Mouse (Mus musculus) embryonic facial prominence, embryonic 13.5 days (tissue): ENCODE measurements around the gene Zfp185. TPM values are rescaled to one million over a fixed set of nuclear protein-coding genes. Genes with fewer than 3 reads are reported as not detected.
"Not testable (repeated sequence)": the region's sequence is repeated elsewhere in the genome, so short reads cannot be mapped to it uniquely, and the experiment has no call there.

Experiments
- ATAC-seq: fragments of 200-750 bp; cut with Nextera tagmentation; 2 replicates; pipeline ENCODE4 v1.8.0; 2017; ENCODE audit warnings: low read depth; ENCODE audit not compliant: insufficient number of reproducible peaks, insufficient read depth, low FRiP score, low TSS enrichment
- H3K27ac ChIP-seq: fragments of 300-500 bp; sonication (generic); 2 replicates; pipeline ENCODE4 v1.5.1; 2015; ENCODE audit warnings: moderate library complexity, mild to moderate bottlenecking, inconsistent platforms
- H3K27me3 ChIP-seq: fragments of 300-500 bp; sonication (generic); 2 replicates; pipeline ENCODE4 v1.6.1; 2015; ENCODE audit warnings: mild to moderate bottlenecking, inconsistent platforms
- H3K36me3 ChIP-seq: fragments of 300-500 bp; sonication (generic); 2 replicates; pipeline ENCODE4 v1.6.1; 2015; ENCODE audit warnings: mild to moderate bottlenecking, inconsistent platforms
- H3K4me1 ChIP-seq: fragments of 300-500 bp; sonication (generic); 2 replicates; pipeline ENCODE4 v1.6.1; 2015; ENCODE audit warnings: inconsistent platforms
- H3K4me2 ChIP-seq: fragments of 300-500 bp; sonication (generic); 2 replicates; pipeline ENCODE4 v1.6.1; 2015; ENCODE audit warnings: moderate library complexity, mild to moderate bottlenecking, inconsistent platforms
- H3K4me3 ChIP-seq: fragments of 300-500 bp; sonication (generic); 2 replicates; pipeline ENCODE4 v1.5.1; 2015; ENCODE audit warnings: mild to moderate bottlenecking, inconsistent platforms
- H3K9ac ChIP-seq: fragments of 300-500 bp; sonication (generic); 2 replicates; pipeline ENCODE4 v1.6.1; 2015; ENCODE audit warnings: mild to moderate bottlenecking, inconsistent platforms
- H3K9me3 ChIP-seq: fragments of 300-500 bp; sonication (generic); 2 replicates; pipeline ENCODE4 v1.6.1; 2016; ENCODE audit warnings: inconsistent platforms
- WGBS: fragments of 180-500 bp; shearing (Covaris S2); methylation state at CpG from one replicate; pipeline ENCODE4 v1.1.7; 2015; ENCODE audit warnings: mixed read lengths; 5-methylcytosine and 5-hydroxymethylcytosine counted together
- microRNA counts: library from miRNA; unstranded; fragments of <30 nt; microRNA quantifications from one replicate; lab custom pipeline; 2016
- microRNA-seq: library from miRNA; unstranded; fragments of <30 nt; microRNA quantifications from one replicate; pipeline ENCODE4, GENCODE M21; 2016
- polyA plus RNA-seq: library from polyadenylated mRNA; unstranded; fragments of >200 nt; fragmentation: Nextera tagmentation; extraction: Ambion mirVana; gene quantifications from 2 replicates; pipeline ENCODE4 v1.2.1, GENCODE M21; 2015

The Zfp185 gene
- polyA plus RNA-seq, 1 experiment from 2014 or later: 15.0 TPM

DNA sequence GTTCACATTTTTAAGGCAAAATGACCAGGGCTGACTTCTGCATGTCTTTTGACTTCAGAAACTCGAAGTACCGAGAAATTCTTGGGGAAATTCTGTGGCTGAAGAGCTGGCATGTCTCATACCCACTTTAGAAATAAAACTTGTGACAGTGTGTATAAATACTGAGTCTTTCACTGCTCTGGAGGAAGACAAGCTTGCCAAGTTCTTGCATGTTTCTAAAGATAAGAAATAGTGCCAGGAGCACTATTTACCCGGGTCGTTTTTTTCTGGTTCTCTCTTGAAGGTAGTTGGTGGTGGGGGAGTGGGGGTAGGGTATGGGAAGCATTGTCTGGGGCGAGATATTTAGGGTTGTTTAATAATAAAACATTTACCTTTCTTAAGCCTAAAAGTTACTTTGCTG, 75.2 kb downstream of the Zfp185 start:
- Histone ChIP-seq H3K36me3 (no peaks in the 10 kb centered on the region), H3K4me1 (no peaks in the 10 kb centered on the region), H3K9ac (no peak overlapping the region), H3K4me2 (no peak overlapping the region), H3K9me3 (no peaks in the 10 kb centered on the region), H3K4me3 (no peak overlapping the region), H3K27ac (no peak overlapping the region), H3K27me3 (peaks cover 12% of the 10 kb centered on the region; the same call in 1 of the 2 replicates)
- 44% methylated on average over 5 of the region's 5 CpGs for WGBS
- ATAC-seq: no peak

DNA sequence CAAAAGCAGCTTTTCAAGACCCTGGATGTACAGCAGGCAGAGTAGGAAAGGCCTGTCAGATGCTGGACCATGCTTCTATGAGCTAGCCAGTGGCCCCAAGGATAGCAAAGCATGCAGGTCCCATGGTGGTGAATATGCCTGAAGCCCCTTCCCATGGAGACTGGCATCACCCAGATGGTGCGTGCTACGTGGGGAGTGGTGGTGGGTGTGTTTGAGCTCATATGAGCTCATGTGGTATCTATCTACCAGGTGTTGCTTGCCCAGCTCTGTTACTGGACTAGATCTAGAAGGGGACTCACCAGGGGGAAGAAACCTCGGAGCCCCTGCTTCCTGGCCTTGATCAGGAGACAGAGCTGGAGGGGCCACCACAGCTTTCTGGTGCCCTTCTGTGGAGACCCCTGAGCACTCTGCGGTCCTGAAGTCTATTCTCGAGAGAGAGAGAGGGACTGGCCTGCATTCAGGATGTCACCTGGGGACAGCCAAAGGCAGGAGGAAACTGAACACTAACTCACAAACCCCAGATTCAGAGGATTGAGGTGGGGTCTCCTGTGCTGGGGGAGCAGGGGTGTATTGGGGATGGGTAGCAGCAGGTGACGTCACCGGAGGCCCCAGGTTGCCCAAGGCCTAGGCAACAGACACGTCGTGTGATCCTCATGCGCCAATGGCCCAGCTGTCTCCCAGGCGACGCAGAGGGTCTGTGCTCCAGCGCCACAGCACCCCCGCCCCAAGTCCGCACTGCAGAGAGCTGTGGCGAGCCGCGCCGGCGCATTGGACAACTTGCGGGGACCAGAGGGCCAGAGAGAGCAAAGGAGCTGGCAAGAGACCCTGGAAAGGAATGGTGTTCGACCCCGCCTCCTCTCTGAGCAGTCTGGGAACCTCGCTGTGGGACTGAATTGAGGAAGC, 76.6 kb downstream of the Zfp185 start:
- Histone ChIP-seq H3K27me3 (peaks cover 18% of the 10 kb centered on the region; the same call in 1 of the 2 replicates), H3K4me1 (no peaks in the 10 kb centered on the region), H3K4me3 (peak overlapping the region; percentile 31), H3K36me3 (no peaks in the 10 kb centered on the region), H3K27ac (no peak overlapping the region), H3K4me2 (peak overlapping the region; percentile 56), H3K9ac (peak overlapping the region; percentile 55; the same call in 1 of the 2 replicates), H3K9me3 (no peaks in the 10 kb centered on the region)
- no peak; the same call in 1 of the 2 replicates for ATAC-seq
- WGBS: 36% methylated on average over 24 of the region's 24 CpGs

DNA sequence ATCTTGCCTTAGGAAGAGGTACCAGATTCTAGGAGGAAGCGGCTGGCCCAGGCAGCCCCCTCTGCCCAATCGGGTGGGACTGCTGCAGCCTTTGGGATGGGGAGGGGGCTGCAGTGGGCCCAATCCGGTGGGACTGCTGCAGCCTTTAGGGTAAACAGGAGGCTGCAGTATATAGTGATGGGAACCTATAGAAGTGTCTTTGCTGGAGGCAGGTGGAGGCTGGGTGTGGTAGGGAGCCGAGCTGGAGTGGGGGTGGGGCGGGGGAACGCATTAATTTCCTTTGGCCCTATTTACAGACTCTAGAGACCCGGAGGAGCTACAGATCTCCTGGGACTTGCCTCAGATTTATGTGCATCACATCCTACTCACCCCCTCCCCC, 77.3 kb downstream of the Zfp185 start, which contains the start of gene Pnma3:
Gene Pnma3 (plus strand): TSS at position 373 of the 379 bp plus-strand sequence.
- Histone ChIP-seq H3K4me2 (peak within 1 kb of the TSS; percentile 56), H3K27me3 (peaks cover 18% of the 10 kb centered on the region; the same call in 1 of the 2 replicates), H3K4me3 (peak within 1 kb of the TSS; percentile 31), H3K4me1 (no peaks in the 10 kb centered on the region), H3K36me3 (no peaks in the 10 kb centered on the region), H3K9ac (peak within 1 kb of the TSS; percentile 55; the same call in 1 of the 2 replicates), H3K9me3 (no peaks in the 10 kb centered on the region), H3K27ac (no peak within 1 kb of the TSS)
- ATAC-seq: no peak
- 26% methylated on average over 7 of the region's 7 CpGs for WGBS

DNA sequence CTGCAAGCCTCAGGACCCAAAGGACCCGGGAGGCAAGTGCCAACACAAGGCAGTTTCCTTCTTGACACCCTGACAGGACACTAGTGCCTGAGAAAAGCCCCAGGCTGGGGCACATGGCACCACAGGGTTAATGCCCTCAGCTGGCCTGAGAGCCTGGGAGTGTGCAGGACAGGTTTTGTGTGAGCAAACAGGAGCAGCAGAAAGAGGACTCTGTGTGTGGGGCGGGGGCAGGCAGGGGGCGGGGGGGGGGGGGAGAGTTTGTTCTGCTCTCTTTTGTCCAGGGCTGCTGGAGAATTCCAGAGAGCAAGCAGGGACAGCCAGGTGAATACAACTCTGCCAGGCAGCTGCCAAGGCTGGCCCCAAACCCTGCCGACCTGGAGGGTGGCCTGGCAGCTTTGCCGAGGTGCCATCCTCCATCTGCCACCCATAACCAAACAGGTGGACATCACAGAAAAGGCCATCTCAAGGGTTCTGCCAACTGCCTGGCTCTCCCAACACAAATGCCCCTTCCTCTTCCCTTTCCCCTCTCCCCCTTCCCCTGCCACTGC, 79.7 kb downstream of the Zfp185 start:
- not testable (repeated sequence) for H3K4me3 ChIP-seq, H3K27ac ChIP-seq, H3K9ac ChIP-seq, H3K36me3 ChIP-seq, H3K4me1 ChIP-seq, H3K9me3 ChIP-seq, ATAC-seq, H3K4me2 ChIP-seq
- WGBS: 57% methylated on average over 4 of the region's 5 CpGs
- peaks cover 18% of the 10 kb centered on the region; the same call in 1 of the 2 replicates for H3K27me3 ChIP-seq

MicroRNA genes within 50 kb of the gene (microRNA counts, 519-probe panel; counts per million panel counts)
- 236 counts per million, percentile 44 among the panel's probes with 10 or more counts for microRNA mmu-miR-2137 (lab: Ali Mortazavi, UCI)

Small RNAs within 50 kb of the gene (microRNA-seq; reads per million reads assigned to microRNA genes)
- gene Mir2137: 3.9 reads per million, percentile 16 among the genes with 10 or more reads in this experiment

Other genes starting within 250 kb of the Zfp185 start
- gene Gabrq, start 162.2 kb upstream of the Zfp185 start, polyA plus RNA-seq: 0.08 TPM in 1 of 2 replicates, not detected in the other
- gene Cetn2, start 68.9 kb upstream of the Zfp185 start, polyA plus RNA-seq: 77.3 and 81.1 TPM in 2 replicates
- gene Nsdhl, start 68.8 kb upstream of the Zfp185 start, polyA plus RNA-seq: 22.4 and 22.7 TPM in 2 replicates
- 0.17 TPM in 1 of 2 replicates, not detected in the other for gene Pnma5, start 49.8 kb downstream of the Zfp185 start, polyA plus RNA-seq
- 0.07 and 0.19 TPM in 2 replicates for gene Pnma3, start 77.4 kb downstream of the Zfp185 start, polyA plus RNA-seq
- 0.60 and 0.62 TPM in 2 replicates for gene Xlr4a, start 95.1 kb downstream of the Zfp185 start, polyA plus RNA-seq
- 1.5 and 2.7 TPM in 2 replicates for gene Xlr3a, start 109.8 kb downstream of the Zfp185 start, polyA plus RNA-seq
- gene Gm14685, start 129.7 kb downstream of the Zfp185 start, polyA plus RNA-seq: 0.08 and 0.14 TPM in 2 replicates
- gene Xlr5b, start 161.5 kb downstream of the Zfp185 start, polyA plus RNA-seq: not detected in 2 replicates
- not detected in 2 replicates for gene DXBay18, start 162.1 kb downstream of the Zfp185 start, polyA plus RNA-seq
- gene Spin2d, start 189.7 kb downstream of the Zfp185 start, polyA plus RNA-seq: not detected in 2 replicates
- 10.7 and 11.3 TPM in 2 replicates for gene Xlr3b, start 204.9 kb downstream of the Zfp185 start, polyA plus RNA-seq
- gene Xlr4b, start 227.0 kb downstream of the Zfp185 start, polyA plus RNA-seq: 0.52 and 0.70 TPM in 2 replicates
- 8.8 and 9.3 TPM in 2 replicates for gene F8a, start 241.0 kb downstream of the Zfp185 start, polyA plus RNA-seq